Mouse (Mus musculus) hindbrain, embryonic 12.5 days (tissue): ENCODE data around the gene Fstl4. TPM values are rescaled to one million over a fixed set of nuclear protein-coding genes. Genes with fewer than 3 reads are reported as not detected.

Source experiments
- ATAC-seq: fragments of 200-750 bp; cut with Nextera tagmentation; 2 replicates; pipeline ENCODE4 v1.8.0; 2017; ENCODE audit warnings: moderate TSS enrichment; ENCODE audit not compliant: low FRiP score
- H3K27ac ChIP-seq: fragments of 300-500 bp; sonication (generic); 2 replicates; pipeline ENCODE4 v1.5.1; 2016; ENCODE audit warnings: mild to moderate bottlenecking
- H3K27me3 ChIP-seq: fragments of 300-500 bp; sonication (generic); 2 replicates; pipeline ENCODE4 v1.6.1; 2016; ENCODE audit warnings: mild to moderate bottlenecking
- H3K36me3 ChIP-seq: fragments of 300-500 bp; sonication (generic); 2 replicates; pipeline ENCODE4 v1.6.1; 2016; ENCODE audit warnings: mild to moderate bottlenecking
- H3K4me1 ChIP-seq: fragments of 300-500 bp; sonication (generic); 2 replicates; pipeline ENCODE4 v1.6.1; 2016
- H3K4me2 ChIP-seq: fragments of 300-500 bp; sonication (generic); replicated peaks from 2 replicates; pipeline ENCODE4 v1.6.1; 2016; ENCODE audit warnings: mild to moderate bottlenecking
- H3K4me3 ChIP-seq: fragments of 300-500 bp; sonication (generic); 2 replicates; pipeline ENCODE4 v1.5.1; 2016; ENCODE audit warnings: mild to moderate bottlenecking
- H3K9ac ChIP-seq: fragments of 300-500 bp; sonication (generic); 2 replicates; pipeline ENCODE4 v1.6.1; 2016; ENCODE audit warnings: mild to moderate bottlenecking, moderate library complexity
- H3K9me3 ChIP-seq: fragments of 300-500 bp; sonication (generic); replicated peaks from 2 replicates; pipeline ENCODE4 v1.6.1; 2016; ENCODE audit warnings: mild to moderate bottlenecking
- WGBS: fragments of 180-500 bp; shearing (Covaris S2); methylation state at CpG from one replicate; pipeline ENCODE4 v1.1.7; 2016; 5-methylcytosine and 5-hydroxymethylcytosine counted together
- polyA plus RNA-seq: library from polyadenylated mRNA; unstranded; fragments of >200 nt; fragmentation: Nextera tagmentation; extraction: Ambion mirVana; gene quantifications from 2 replicates; pipeline ENCODE4 v1.2.1, GENCODE M21; 2016

Fstl4 gene
- 5.3 and 5.6 TPM in 2 replicates for polyA plus RNA-seq

- Histone ChIP-seq H3K9me3 (no peaks in the 10 kb centered on the region), H3K27ac (no peak within 1 kb of the TSS), H3K4me2 (peak within 1 kb of the TSS; percentile 99), H3K27me3 (peaks cover 56% of the 10 kb centered on the region), H3K9ac (peak within 1 kb of the TSS; percentile 65), H3K36me3 (no peaks in the 10 kb centered on the region), H3K4me1 (peaks cover 19% of the 10 kb centered on the region), H3K4me3 (peak within 1 kb of the TSS; percentile 59)
- WGBS = under 1% methylated on average over 40 of the region's 48 CpGs
- ATAC-seq = peak; percentile 50
These were observed at the start of gene Fstl4 for GRCm38 (mm10) chr11:52764461-52764893. TSS of gene Fstl4 (plus strand) at chr11:52764634.

GRCm38 (mm10) chr11:52718570-52718969 is 45.9 kb upstream of the Fstl4 start:
- Histone ChIP-seq H3K27ac (no peak overlapping the region), H3K27me3 (no peaks in the 10 kb centered on the region), H3K9me3 (no peaks in the 10 kb centered on the region), H3K4me1 (no peaks in the 10 kb centered on the region), H3K36me3 (no peaks in the 10 kb centered on the region), H3K4me2 (no peak overlapping the region), H3K9ac (no peak overlapping the region), H3K4me3 (no peak overlapping the region)
- no peak for ATAC-seq
- WGBS = 86% methylated on average over 1 of the region's 1 CpGs

GRCm38 (mm10) chr11:52721087-52721486 is 43.3 kb upstream of the Fstl4 start:
- no peaks in the 10 kb centered on the region for H3K9me3 ChIP-seq
- no peaks in the 10 kb centered on the region for H3K36me3 ChIP-seq
- no peak for ATAC-seq
- no peak overlapping the region for H3K4me3 ChIP-seq
- no peak overlapping the region for H3K4me2 ChIP-seq
- H3K27ac ChIP-seq = no peak overlapping the region
- H3K27me3 ChIP-seq = no peaks in the 10 kb centered on the region
- H3K4me1 ChIP-seq = no peaks in the 10 kb centered on the region
- H3K9ac ChIP-seq = no peak overlapping the region
- WGBS = 81% methylated on average over 6 of the region's 6 CpGs

GRCm38 (mm10) chr11:52722706-52723105 is 41.7 kb upstream of the Fstl4 start:
- H3K4me3 ChIP-seq = no peak overlapping the region
- H3K27ac ChIP-seq = no peak overlapping the region
- H3K9ac ChIP-seq = no peak overlapping the region
- no peak for ATAC-seq
- H3K36me3 ChIP-seq = no peaks in the 10 kb centered on the region
- no peak overlapping the region for H3K4me2 ChIP-seq
- H3K9me3 ChIP-seq = no peaks in the 10 kb centered on the region
- H3K27me3 ChIP-seq = no peaks in the 10 kb centered on the region
- 85% methylated on average over 4 of the region's 4 CpGs for WGBS
- H3K4me1 ChIP-seq = no peaks in the 10 kb centered on the region

GRCm38 (mm10) chr11:52726001-52726400 is 38.4 kb upstream of the Fstl4 start:
- H3K9ac ChIP-seq = no peak overlapping the region
- no peak overlapping the region for H3K4me2 ChIP-seq
- no peak for ATAC-seq
- WGBS = 100% methylated on average over 1 of the region's 1 CpGs
- no peak overlapping the region for H3K4me3 ChIP-seq
- 0 out of 2 replicates have a peak, but pooled peaks cover 4% of the 10 kb centered on the region for H3K4me1 ChIP-seq
- H3K27me3 ChIP-seq = no peaks in the 10 kb centered on the region
- H3K27ac ChIP-seq = no peak overlapping the region
- no peaks in the 10 kb centered on the region for H3K36me3 ChIP-seq
- H3K9me3 ChIP-seq = no peaks in the 10 kb centered on the region

GRCm38 (mm10) chr11:52728479-52728878 is 36.0 kb upstream of the Fstl4 start:
- H3K4me1 ChIP-seq = 0 out of 2 replicates have a peak, but pooled peaks cover 4% of the 10 kb centered on the region
- no peaks in the 10 kb centered on the region for H3K36me3 ChIP-seq
- H3K9me3 ChIP-seq = no peaks in the 10 kb centered on the region
- ATAC-seq = no peak
- H3K27ac ChIP-seq = no peak overlapping the region
- WGBS = 69% methylated on average over 15 of the region's 15 CpGs
- no peaks in the 10 kb centered on the region for H3K27me3 ChIP-seq
- no peak overlapping the region for H3K4me3 ChIP-seq
- H3K4me2 ChIP-seq = no peak overlapping the region
- no peak overlapping the region for H3K9ac ChIP-seq

- Histone ChIP-seq H3K4me3 (no peak overlapping the region), H3K9me3 (no peaks in the 10 kb centered on the region), H3K27ac (no peak overlapping the region), H3K9ac (no peak overlapping the region), H3K4me1 (0 out of 2 replicates have a peak, but pooled peaks cover 4% of the 10 kb centered on the region), H3K27me3 (no peaks in the 10 kb centered on the region), H3K4me2 (no peak overlapping the region), H3K36me3 (no peaks in the 10 kb centered on the region)
- WGBS = 88% methylated on average over 5 of the region's 5 CpGs
- no peak for ATAC-seq
These were observed 34.5 kb upstream of the Fstl4 start for GRCm38 (mm10) chr11:52729890-52730289.

- H3K4me2 ChIP-seq = no peak overlapping the region
- H3K4me3 ChIP-seq = no peak overlapping the region
- H3K4me1 ChIP-seq = 0 out of 2 replicates have a peak, but pooled peaks cover 4% of the 10 kb centered on the region
- H3K27me3 ChIP-seq = no peaks in the 10 kb centered on the region
- H3K27ac ChIP-seq = no peak overlapping the region
- H3K9me3 ChIP-seq = no peaks in the 10 kb centered on the region
- 48% methylated on average over 8 of the region's 8 CpGs for WGBS
- ATAC-seq = no peak
- H3K9ac ChIP-seq = no peak overlapping the region
- no peaks in the 10 kb centered on the region for H3K36me3 ChIP-seq
These were observed 32.5 kb upstream of the Fstl4 start for GRCm38 (mm10) chr11:52731979-52732378.

GRCm38 (mm10) chr11:52734493-52735195 is 29.8 kb upstream of the Fstl4 start:
- Histone ChIP-seq H3K4me2 (no peak overlapping the region), H3K9ac (no peak overlapping the region), H3K4me3 (no peak overlapping the region), H3K4me1 (no peaks in the 10 kb centered on the region), H3K9me3 (no peaks in the 10 kb centered on the region), H3K27ac (no peak overlapping the region), H3K27me3 (no peaks in the 10 kb centered on the region), H3K36me3 (no peaks in the 10 kb centered on the region)
- WGBS = 86% methylated on average over 6 of the region's 6 CpGs
- ATAC-seq = no peak

GRCm38 (mm10) chr11:52739187-52739586 is 25.2 kb upstream of the Fstl4 start:
- Histone ChIP-seq H3K9ac (no peak overlapping the region), H3K4me3 (no peak overlapping the region), H3K4me1 (no peaks in the 10 kb centered on the region), H3K27me3 (peaks cover 3% of the 10 kb centered on the region; the same call in 1 of the 2 replicates), H3K27ac (no peak overlapping the region), H3K4me2 (no peak overlapping the region), H3K9me3 (no peaks in the 10 kb centered on the region), H3K36me3 (no peaks in the 10 kb centered on the region)
- no peak for ATAC-seq
- 22% methylated on average over 9 of the region's 9 CpGs for WGBS

- Histone ChIP-seq H3K9me3 (no peaks in the 10 kb centered on the region), H3K4me2 (no peak overlapping the region), H3K9ac (no peak overlapping the region), H3K4me1 (no peaks in the 10 kb centered on the region), H3K36me3 (no peaks in the 10 kb centered on the region), H3K27me3 (peaks cover 5% of the 10 kb centered on the region; the same call in 1 of the 2 replicates), H3K4me3 (no peak overlapping the region), H3K27ac (no peak overlapping the region)
- no peak for ATAC-seq
These were observed 24.0 kb upstream of the Fstl4 start for GRCm38 (mm10) chr11:52740466-52740865.

GRCm38 (mm10) chr11:52743956-52744355 is 20.5 kb upstream of the Fstl4 start:
- peaks cover 5% of the 10 kb centered on the region; the same call in 1 of the 2 replicates for H3K4me1 ChIP-seq
- H3K36me3 ChIP-seq = no peaks in the 10 kb centered on the region
- H3K9ac ChIP-seq = no peak overlapping the region
- no peak overlapping the region for H3K4me2 ChIP-seq
- no peak for ATAC-seq
- no peak overlapping the region for H3K4me3 ChIP-seq
- H3K27me3 ChIP-seq = peaks cover 5% of the 10 kb centered on the region; the same call in 1 of the 2 replicates
- H3K9me3 ChIP-seq = no peaks in the 10 kb centered on the region
- H3K27ac ChIP-seq = no peak overlapping the region
